Mouse (Mus musculus): Measurements from ENCODE around the gene Cntn5.

DNA sequence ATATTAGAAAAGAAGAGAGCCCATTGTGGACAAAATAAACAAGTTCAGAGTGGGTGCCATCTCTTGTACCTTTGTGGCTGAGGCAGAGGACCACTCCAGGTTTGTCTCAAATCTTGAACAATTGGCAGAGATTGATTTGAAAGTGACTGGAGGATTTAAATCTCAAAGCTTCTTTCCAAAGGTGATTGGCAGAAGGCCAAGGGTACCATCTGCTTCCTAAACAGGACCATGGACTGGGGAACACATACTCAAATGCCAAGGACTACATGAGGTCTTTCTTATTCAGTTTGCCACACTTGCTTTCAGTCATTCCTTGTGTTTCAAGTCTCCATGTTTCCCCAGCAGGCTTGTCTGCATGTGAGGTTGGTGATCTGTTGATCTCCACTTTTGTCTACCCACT, 528.3 kb downstream of the Cntn5 start:
- TF ChIP-seq CTCF (conservative IDR thresholded peaks at IDR 0.05; ENCODE audit: low read length) (no peak), POU5F1 (IDR thresholded peaks at IDR 0.05; ENCODE audit: borderline replicate concordance, low read length) (no peak)
